Mouse (Mus musculus) thymus, adult 2 months (tissue): ENCODE results near the gene Yap1. TPM values are rescaled to one million over a fixed set of nuclear protein-coding genes. Genes with fewer than 3 reads are reported as not detected.
A peak's percentile ranks its signal among the peaks of the same experiment; 100 is the strongest.

Experiments used
- DNase-seq: peaks from one replicate; pipeline ENCODE4 v3.0.0; 2021
- H3K27ac ChIP-seq: fragments of 200-500 bp; 2 replicates; pipeline ENCODE4 v1.5.1; 2012; ENCODE audit warnings: low read length, control low read depth; ENCODE audit not compliant: control insufficient read depth, insufficient read depth
- H3K27me3 ChIP-seq: fragments of 200-500 bp; 2 replicates; pipeline ENCODE4 v1.6.1; 2012; ENCODE audit warnings: mild to moderate bottlenecking, low read length, moderate library complexity, mixed read lengths; ENCODE audit not compliant: control insufficient read depth, insufficient read depth
- H3K36me3 ChIP-seq: fragments of 200-500 bp; 2 replicates; pipeline ENCODE4 v1.6.1; 2012; ENCODE audit warnings: mild to moderate bottlenecking, low read length, moderate library complexity; ENCODE audit not compliant: control insufficient read depth, insufficient read depth
- H3K4me1 ChIP-seq: fragments of 200-500 bp; replicated peaks from 2 replicates; pipeline ENCODE4 v1.6.1; 2012; ENCODE audit warnings: low read length; ENCODE audit not compliant: control insufficient read depth, insufficient read depth
- H3K4me3 ChIP-seq: fragments of 200-500 bp; 2 replicates; pipeline ENCODE4 v1.5.1; 2012; ENCODE audit warnings: mild to moderate bottlenecking, low read length, control low read depth, moderate library complexity; ENCODE audit not compliant: control insufficient read depth, insufficient read depth
- CTCF ChIP-seq: fragments of 200-500 bp; IDR thresholded peaks from 2 replicates; pipeline ENCODE4 v1.5.1; 2012; ENCODE audit warnings: mild to moderate bottlenecking, control low read depth, low read length, moderate library complexity, borderline replicate concordance; ENCODE audit not compliant: control insufficient read depth, poor library complexity, insufficient read depth; ENCODE audit errors: extremely low read depth
- POLR2A ChIP-seq: fragments of 200-500 bp; IDR thresholded peaks from 2 replicates; pipeline ENCODE4 v1.6.1; 2012; ENCODE audit warnings: mild to moderate bottlenecking, low read length, control low read depth, moderate library complexity; ENCODE audit not compliant: control insufficient read depth, poor library complexity, insufficient read depth; ENCODE audit errors: extremely low read depth
- WGBS: fragments of 180-500 bp; shearing (Covaris S2); methylation state at CpG from one replicate; pipeline ENCODE4 v1.1.7; 2018; 5-methylcytosine and 5-hydroxymethylcytosine counted together
- polyA plus RNA-seq: library from polyadenylated mRNA; depleted of rRNA; stranded (reverse); fragments of >200 nt; gene quantifications from 2 replicates; pipeline ENCODE4 v1.2.3, GENCODE M21; 2012; rRNA removed

The Yap1 gene
- polyA plus RNA-seq, result 13.3 and 14.4 TPM in 2 replicates

GRCm38 (mm10) chr9:8004370-8004991 is at the start of gene Yap1:
TSS of gene Yap1 (minus strand) at chr9:8004596.
- 0 out of 2 replicates have a peak, but pooled peaks have one; percentile 5 for TF ChIP-seq CTCF
- TF ChIP-seq POLR2A, result no peak
- DNase-seq, result peak; percentile 57
- H3K36me3 ChIP-seq, result no peaks in the 10 kb centered on the region
- no peaks in the 10 kb centered on the region; the same call in 1 of the 2 replicates for H3K4me1 ChIP-seq
- whole genome bisulfite sequencing, result 1% methylated on average over 79 of the region's 79 CpGs
- H3K4me3 ChIP-seq, result peak within 1 kb of the TSS; percentile 49
- H3K27me3 ChIP-seq, result peaks cover 5% of the 10 kb centered on the region; the same call in 1 of the 2 replicates
- no peak within 1 kb of the TSS for H3K27ac ChIP-seq

DNA sequence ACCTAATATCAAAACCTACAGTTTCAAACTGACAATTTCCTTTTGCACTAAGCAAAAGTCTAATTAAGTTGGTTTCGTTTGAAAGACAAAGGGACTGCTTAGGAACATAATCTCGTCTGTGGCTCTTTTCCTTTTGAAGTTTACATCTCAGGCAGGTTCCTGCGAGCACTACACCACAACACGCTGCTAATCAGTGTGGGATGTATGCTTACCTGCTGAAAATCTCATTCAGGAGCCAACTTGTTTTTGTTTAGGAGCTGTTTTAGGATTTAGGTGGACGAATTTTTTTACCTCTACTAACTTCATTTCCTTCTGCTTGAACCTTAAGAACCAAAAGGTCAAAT is 38.6 kb upstream of the Yap1 start:
- H3K27me3 ChIP-seq, result no peaks in the 10 kb centered on the region
- H3K4me3 ChIP-seq, result no peak overlapping the region
- WGBS, result 6% methylated on average over 5 of the region's 5 CpGs
- no peaks in the 10 kb centered on the region for H3K36me3 ChIP-seq
- no peak overlapping the region for H3K27ac ChIP-seq
- H3K4me1 ChIP-seq, result no peaks in the 10 kb centered on the region; the same call in 1 of the 2 replicates
- TF ChIP-seq CTCF, result no peak
- TF ChIP-seq POLR2A, result no peak
- no peak for DNase-seq

DNA sequence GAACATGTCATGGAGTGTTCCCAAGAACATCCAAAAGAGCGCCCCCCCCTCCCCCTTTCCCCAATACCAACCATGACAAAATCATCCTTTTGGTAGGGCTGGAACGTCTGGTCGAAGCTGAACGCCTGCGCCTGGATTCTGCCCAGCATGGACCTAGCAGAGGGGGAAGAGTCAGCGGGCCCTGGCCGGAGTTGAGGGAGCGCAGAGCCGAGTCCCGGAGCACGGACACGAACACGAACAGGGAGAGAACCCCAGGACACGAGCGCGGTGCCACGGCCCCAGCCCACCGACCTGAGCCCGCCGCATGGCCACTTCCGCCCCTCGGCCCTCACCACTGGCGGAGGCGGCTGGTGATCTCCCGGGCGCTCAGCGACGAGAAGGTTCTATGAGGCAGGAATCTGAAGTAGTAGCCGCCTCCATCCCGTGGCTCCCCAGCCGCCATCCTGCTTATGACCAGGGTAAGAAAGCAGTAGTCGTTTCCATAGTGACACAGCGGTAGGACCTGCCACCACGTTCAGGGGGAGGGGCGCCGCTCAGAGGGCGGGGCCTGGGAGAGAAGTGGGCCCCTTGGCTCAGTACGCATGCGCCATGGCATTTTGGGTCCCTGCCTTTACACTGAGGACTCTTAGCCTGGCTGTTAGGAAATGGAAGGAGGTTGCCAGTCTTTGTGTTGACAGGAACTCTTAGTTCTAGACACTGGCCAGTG is 38.1 kb upstream of the Yap1 start, which contains the start of gene Cfap300:
TSS of gene Cfap300 (minus strand) at position 486 of the 706 bp plus-strand sequence.
- 0 out of 2 replicates have a peak, but pooled peaks have one; percentile 38 for TF ChIP-seq POLR2A
- TF ChIP-seq CTCF, result no peak
- peak; percentile 95 for DNase-seq
- Histone ChIP-seq H3K36me3 (no peaks in the 10 kb centered on the region), H3K4me3 (peak within 1 kb of the TSS; percentile 88), H3K4me1 (no peaks in the 10 kb centered on the region; the same call in 1 of the 2 replicates), H3K27me3 (no peaks in the 10 kb centered on the region), H3K27ac (no peak within 1 kb of the TSS)
- WGBS, result 2% methylated on average over 39 of the region's 39 CpGs

- no peak overlapping the region for H3K27ac ChIP-seq
- TF ChIP-seq CTCF (no peak), POLR2A (no peak)
Measured at GRCm38 (mm10) chr9:8035546-8035945, 31.1 kb upstream of the Yap1 start.

GRCm38 (mm10) chr9:8035091-8035490 is 30.7 kb upstream of the Yap1 start:
- H3K27ac ChIP-seq, result no peak overlapping the region
- 86% methylated on average over 4 of the region's 4 CpGs for WGBS
- TF ChIP-seq CTCF, result no peak
- TF ChIP-seq POLR2A, result no peak
- 0 out of 2 replicates have a peak, but pooled peaks cover 5% of the 10 kb centered on the region for H3K4me1 ChIP-seq
- H3K27me3 ChIP-seq, result no peaks in the 10 kb centered on the region
- DNase-seq, result no peak
- no peaks in the 10 kb centered on the region for H3K36me3 ChIP-seq
- H3K4me3 ChIP-seq, result no peak overlapping the region

More at GRCm38 (mm10) chr9:8035546-8035945, 31.1 kb upstream of the Yap1 start:
- no peak for DNase-seq
- no peaks in the 10 kb centered on the region for H3K27me3 ChIP-seq
- H3K4me3 ChIP-seq, result no peak overlapping the region
- H3K4me1 ChIP-seq, result 0 out of 2 replicates have a peak, but pooled peaks cover 5% of the 10 kb centered on the region
- no peaks in the 10 kb centered on the region for H3K36me3 ChIP-seq
- 61% methylated on average over 7 of the region's 7 CpGs for WGBS

DNA sequence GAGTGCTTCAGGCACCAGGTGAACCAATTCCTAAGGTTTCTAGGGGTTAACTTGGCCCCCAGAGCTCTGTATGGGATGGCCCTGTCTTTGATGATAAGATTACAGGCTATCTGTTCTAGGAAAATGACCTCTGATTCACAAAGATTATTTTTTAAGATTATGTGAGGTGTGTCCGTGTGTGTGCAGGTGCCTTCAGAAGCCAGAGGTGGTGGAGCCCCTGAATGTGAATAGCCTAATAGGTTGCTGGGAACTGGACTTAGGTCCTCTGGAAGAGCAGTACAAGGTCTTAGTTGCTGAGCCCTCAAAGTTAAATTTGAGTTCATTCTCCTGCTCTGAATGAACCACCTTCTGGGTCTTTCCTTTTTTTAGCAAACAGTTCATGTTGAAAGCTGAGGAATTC is 29.7 kb upstream of the Yap1 start:
- Histone ChIP-seq H3K27me3 (no peaks in the 10 kb centered on the region), H3K4me1 (0 out of 2 replicates have a peak, but pooled peaks cover 5% of the 10 kb centered on the region), H3K27ac (no peak overlapping the region), H3K36me3 (no peaks in the 10 kb centered on the region), H3K4me3 (no peak overlapping the region)
- WGBS, result 91% methylated on average over 1 of the region's 1 CpGs
- TF ChIP-seq CTCF (no peak), POLR2A (no peak)
- DNase-seq, result no peak
